Mouse (Mus musculus) CH12.LX (cell line): ENCODE measurements around the gene Gm20388. TPM values are rescaled to one million over a fixed set of nuclear protein-coding genes. Genes with fewer than 3 reads are reported as not detected.
"Not testable (repeated sequence)": the region's sequence is repeated elsewhere in the genome, so short reads cannot be mapped to it uniquely, and the experiment has no call there.

Experiments
- DNase-seq: peaks from one replicate; pipeline ENCODE4 v3.0.0-alpha.2; 2013; ENCODE audit errors: extremely low read depth
- H3K27ac ChIP-seq: 2 replicates; pipeline ENCODE4 v1.5.1; 2012; ENCODE audit warnings: low read depth, mild to moderate bottlenecking, control low read depth, moderate library complexity; ENCODE audit not compliant: insufficient read depth
- H3K27me3 ChIP-seq: replicated peaks from 2 replicates; pipeline ENCODE3; 2012; ENCODE audit warnings: inconsistent platforms
- H3K36me3 ChIP-seq, 2 experiments: replicated peaks in 1 of 2; 2 replicates each; pipeline versions ENCODE3 to v1.6.1; 2012; ENCODE audit warnings: inconsistent platforms in 1 of 2, low read length in 1 of 2, mild to moderate bottlenecking in 1 of 2, mixed read lengths in 1 of 2, moderate library complexity in 1 of 2; ENCODE audit not compliant: control insufficient read depth in 1 of 2, insufficient read depth in 1 of 2
- H3K4me1 ChIP-seq, 2 experiments: 2 replicates each; pipeline ENCODE4 v1.6.1; 2012; ENCODE audit warnings: inconsistent platforms in 1 of 2, moderate library complexity in 1 of 2; ENCODE audit not compliant: insufficient read depth in 2 of 2, control insufficient read depth in 1 of 2
- H3K4me2 ChIP-seq: 2 replicates; pipeline ENCODE4 v1.6.1; 2012; ENCODE audit warnings: low read depth, mild to moderate bottlenecking, control low read depth; ENCODE audit not compliant: poor library complexity, insufficient read depth, severe bottlenecking
- H3K4me3 ChIP-seq, 3 experiments: fragments of 150-350 bp in 1 of 3; sonication (generic) in 1 of 3; replicated peaks in 1 of 3; 2 replicates each; pipeline versions ENCODE3 to v1.5.1; 2011 to 2012; ENCODE audit warnings: low read depth in 2 of 3, low read length in 2 of 3, mild to moderate bottlenecking in 2 of 3, moderate library complexity in 2 of 3, control low read depth in 1 of 3, improper control_type of control experiment in 1 of 3, inconsistent platforms in 1 of 3, mixed read lengths in 1 of 3; ENCODE audit not compliant: poor library complexity in 1 of 3
- H3K79me2 ChIP-seq: replicated peaks from 2 replicates; pipeline ENCODE4 v1.6.1; 2012; ENCODE audit warnings: mild to moderate bottlenecking, moderate library complexity; ENCODE audit not compliant: control insufficient read depth, poor library complexity, insufficient read depth, severe bottlenecking; ENCODE audit errors: extremely low read depth
- H3K9ac ChIP-seq: 2 replicates; pipeline ENCODE4 v1.6.1; 2012; ENCODE audit warnings: low read depth, mild to moderate bottlenecking, control low read depth, moderate library complexity; ENCODE audit not compliant: insufficient read depth
- H3K9me3 ChIP-seq: replicated peaks from 2 replicates; pipeline ENCODE3; 2012; ENCODE audit warnings: low read length, inconsistent platforms, mixed read lengths
- MAX ChIP-seq: IDR thresholded peaks from 2 replicates; pipeline ENCODE4 v1.6.1; 2011; ENCODE audit warnings: low read length, improper control_type of control experiment
- ZC3H11A ChIP-seq: IDR thresholded peaks from 2 replicates; pipeline ENCODE4 v1.6.1; 2012; ENCODE audit warnings: low read depth, mild to moderate bottlenecking, inconsistent platforms, low read length, improper control_type of control experiment
- dilution Hi-C: fragments of 300-500 bp; cut with MboI; formaldehyde crosslinking; loops from 2 replicates; pipeline ENCODE4 v1.14.3; 2020; ENCODE audit warnings: low sequenced_read_pairs; ENCODE audit not compliant: extremely low pct_unique_long_range_greater_than_20kb, extremely low pct_ligation_motif_present
- in situ Hi-C: fragments of 300-500 bp; cut with MboI; formaldehyde crosslinking; loops from 3 replicates; pipeline ENCODE4 v1.14.3; 2019; ENCODE audit warnings: low sequenced_read_pairs, low pct_ligation_motif_present, low pct_unique_long_range_greater_than_20kb, mixed read lengths
- polyA plus RNA-seq: library from polyadenylated mRNA; unstranded; fragments of >175 nt; gene quantifications from 2 replicates; pipeline ENCODE4 v1.2.1, GENCODE M21; 2012; ENCODE audit warnings: low read depth; ENCODE audit not compliant: insufficient read length
- total RNA-seq, 2 experiments: library from RNA; depleted of rRNA; stranded (reverse); fragments of 300-350 nt in 1 of 2; fragments of >200 nt in 1 of 2; gene quantifications; 2 replicates each; pipeline ENCODE4 v1.2.3; 2012 to 2014

Gm20388 gene
- total and polyA plus RNA-seq, 3 experiments = 14.8 to 26.3 (median 22.2) TPM

GRCm38 (mm10) chr8:123601457-123601856 lies 3690.8 kb downstream of the Gm20388 start:
- DNase-seq, H3K9ac ChIP-seq, dilution Hi-C loops, H3K9me3 ChIP-seq, H3K4me1 ChIP-seq, H3K27me3 ChIP-seq, H3K4me2 ChIP-seq, in situ Hi-C loops, H3K4me3 ChIP-seq, H3K36me3 ChIP-seq, H3K79me2 ChIP-seq, H3K27ac ChIP-seq: not testable (repeated sequence)

GRCm38 (mm10) chr8:123612652-123613051 lies 3702.0 kb downstream of the Gm20388 start:
- H3K9me3 ChIP-seq, H3K27ac ChIP-seq, dilution Hi-C loops, H3K4me2 ChIP-seq, DNase-seq, H3K79me2 ChIP-seq, H3K27me3 ChIP-seq, H3K4me3 ChIP-seq, H3K36me3 ChIP-seq, in situ Hi-C loops, H3K4me1 ChIP-seq, H3K9ac ChIP-seq: not testable (repeated sequence)

GRCm38 (mm10) chr8:123623523-123623922 lies 3712.9 kb downstream of the Gm20388 start:
- H3K9me3 ChIP-seq, in situ Hi-C loops, dilution Hi-C loops: not testable (repeated sequence)

GRCm38 (mm10) chr8:123624274-123624673 lies 3713.6 kb downstream of the Gm20388 start:
- Histone ChIP-seq H3K79me2 (no peaks in the 10 kb centered on the region), H3K9me3 (no peaks in the 10 kb centered on the region), H3K27me3 (peaks cover 21% of the 10 kb centered on the region), H3K4me2 (no peak overlapping the region), H3K4me1 (peaks cover 4 to 13% of the 10 kb centered on the region in 2 experiments), H3K36me3 (no peaks in the 10 kb centered on the region), H3K4me3 (no peak overlapping the region), H3K27ac (no peak overlapping the region), H3K9ac (no peak overlapping the region)
- dilution Hi-C loops = no loop called here
- in situ Hi-C loops = no loop called here
- no peak for TF ChIP-seq ZC3H11A
- no peak for TF ChIP-seq MAX
- DNase-seq = no peak

More at GRCm38 (mm10) chr8:123623523-123623922, 3712.9 kb downstream of the Gm20388 start:
- H3K79me2 ChIP-seq, DNase-seq, H3K4me1 ChIP-seq, H3K4me3 ChIP-seq, H3K4me2 ChIP-seq, H3K9ac ChIP-seq, H3K27ac ChIP-seq, H3K36me3 ChIP-seq: not testable (repeated sequence)
- H3K27me3 ChIP-seq = peaks cover 21% of the 10 kb centered on the region
